Mouse (Mus musculus) C2C12 (cell line): ENCODE results near the gene Gm29427.

ENCODE experiments used
- CEBPB ChIP-seq: IDR thresholded peaks from one replicate; pipeline ENCODE4 v1.6.1; 2011; ENCODE audit warnings: low read depth, mild to moderate bottlenecking, control low read depth, moderate library complexity
- CTCF ChIP-seq: IDR thresholded peaks from one replicate; pipeline ENCODE4 v1.5.1; 2011; ENCODE audit not compliant: control insufficient read depth, insufficient read depth, insufficient read length
- FOSL1 ChIP-seq: IDR thresholded peaks from one replicate; pipeline ENCODE4 v1.8.0; 2011; ENCODE audit warnings: mild to moderate bottlenecking, low read length; ENCODE audit not compliant: poor library complexity, insufficient read depth, severe bottlenecking
- MAX ChIP-seq: IDR thresholded peaks from one replicate; pipeline ENCODE4 v1.6.1; 2011; ENCODE audit warnings: mild to moderate bottlenecking, control low read depth
- MYOD1 ChIP-seq: IDR thresholded peaks from one replicate; pipeline ENCODE4 v1.6.1; 2011; ENCODE audit warnings: low read depth; ENCODE audit not compliant: control insufficient read depth, insufficient read length
- MYOG ChIP-seq: IDR thresholded peaks from one replicate; pipeline ENCODE4 v1.6.1; 2011; ENCODE audit not compliant: control insufficient read depth, insufficient read length; ENCODE audit errors: extremely low read depth
- USF1 ChIP-seq: IDR thresholded peaks from one replicate; pipeline ENCODE4 v1.6.1; 2011; ENCODE audit warnings: low read depth, mild to moderate bottlenecking, control low read depth, moderate library complexity

GRCm38 (mm10) chr1:130699937-130700633 is 15.5 kb downstream of the Gm29427 start:
- TF ChIP-seq CTCF = no peak
- no peak for TF ChIP-seq MYOD1
- TF ChIP-seq MAX = no peak
- no peak for TF ChIP-seq MYOG
- TF ChIP-seq USF1 = no peak
- TF ChIP-seq FOSL1 = no peak
- TF ChIP-seq CEBPB = no peak
